19 mouse cellular contexts compared by ENCODE assay signal in the genomic region with DNA sequence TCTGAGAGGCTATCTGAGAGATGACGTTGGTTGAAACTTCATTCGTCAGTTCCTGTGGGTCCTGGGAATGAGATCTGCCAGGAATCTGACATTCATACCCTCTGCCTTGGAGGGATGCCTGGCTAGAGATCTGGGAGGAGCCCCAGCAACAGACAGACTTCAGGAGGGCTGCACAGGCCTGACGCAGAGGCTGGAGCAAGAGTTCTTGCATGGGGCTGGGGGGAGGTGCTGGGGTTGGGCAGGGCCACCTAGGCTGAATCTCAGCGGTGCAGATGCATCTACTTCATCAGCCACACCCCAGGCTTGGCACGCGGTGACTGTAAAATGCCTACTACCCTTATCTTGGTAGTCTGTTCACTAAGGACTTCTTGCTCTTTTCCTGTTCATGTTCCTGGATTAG. TPM values are rescaled to one million over a fixed set of nuclear protein-coding genes. Genes with fewer than 3 reads are reported as not detected.
DNase-seq lines count a peak whose midpoint lies in the region; ATAC-seq lines count a peak whose summit lies in the region.
"Had no signal": no experiment of that assay in that cellular context is flagged by ENCODE, and none has a peak within 500 bp of the region (broad histone marks: within the 10 kb centered on the region; RNA-seq: fewer than 3 reads in every experiment).

No protein-coding gene starts in this region.

- 23% methylated on average over 6 of the region's 6 CpGs for WGBS in heart, embryonic 12.5 days

- peaks cover 6% of the 10 kb centered on the region; the same call in 1 of the 2 replicates for H3K4me1 ChIP-seq in heart, embryonic 12.5 days (replicated peaks)
- H3K4me1 ChIP-seq: heart, embryonic 13.5 days; limb, embryonic 12.5 days had no signal

- no peak for ATAC-seq in heart, embryonic 12.5 days (ENCODE audit: insufficient number of reproducible peaks, low FRiP score)
- ATAC-seq in erythroblast, adult 5-6 weeks (replicated peaks; ENCODE audit: low FRiP score, poor library complexity, severe bottlenecking), result no peak
- ATAC-seq: liver, postnatal 0 days had no signal

- no peaks in the 10 kb centered on the region for H3K9me3 ChIP-seq in heart, embryonic 12.5 days (replicated peaks)
- H3K9me3 ChIP-seq: heart, embryonic 13.5 days; kidney, embryonic 15.5 days; limb, embryonic 12.5 days; stomach, embryonic 15.5 days had no signal

- no peak overlapping the region for H3K4me2 ChIP-seq in heart, embryonic 12.5 days
- H3K4me2 ChIP-seq: heart, embryonic 13.5 days; hindbrain, embryonic 14.5 days; kidney, embryonic 15.5 days; limb, embryonic 12.5 days; stomach, embryonic 15.5 days had no signal

- H3K4me3 ChIP-seq in heart, embryonic 12.5 days, result no peak overlapping the region
- H3K4me3 ChIP-seq: heart, embryonic 13.5 days; kidney, embryonic 15.5 days; limb, embryonic 12.5 days; stomach, embryonic 15.5 days had no signal

- H3K9ac ChIP-seq in heart, embryonic 12.5 days, result no peak overlapping the region
- H3K9ac ChIP-seq: heart, embryonic 13.5 days; hindbrain, embryonic 14.5 days; kidney, embryonic 15.5 days; limb, embryonic 12.5 days; liver, postnatal 0 days; stomach, embryonic 15.5 days had no signal

- H3K27me3 ChIP-seq in heart, embryonic 12.5 days (replicated peaks), result 0 out of 2 replicates have a peak, but pooled peaks cover 10% of the 10 kb centered on the region
- H3K27me3 ChIP-seq: kidney, embryonic 15.5 days; limb, embryonic 12.5 days; stomach, embryonic 15.5 days had no signal

- no peaks in the 10 kb centered on the region for H3K36me3 ChIP-seq in heart, embryonic 12.5 days
- H3K36me3 ChIP-seq: heart, embryonic 13.5 days; kidney, embryonic 15.5 days; limb, embryonic 12.5 days; stomach, embryonic 15.5 days had no signal

- H3K27ac ChIP-seq in heart, embryonic 12.5 days (ENCODE audit: poor library complexity, severe bottlenecking), result no peak overlapping the region
- H3K27ac ChIP-seq: heart, embryonic 13.5 days; hindbrain, embryonic 14.5 days; kidney, embryonic 15.5 days; limb, embryonic 12.5 days; stomach, embryonic 15.5 days had no signal

- peak; percentile 69 for DNase-seq in heart, postnatal 4 days
- peak; percentile 26 for DNase-seq in 416B (ENCODE audit: low read depth)
- peak; percentile 24 for DNase-seq in Muller cell, postnatal 12 days (ENCODE audit: inconsistent ontology term)
- peak; percentile 25 for DNase-seq in lung, postnatal 25 days (ENCODE audit: low spot score)
- no peak for DNase-seq in gastrocnemius, adult 18-20 months (ENCODE audit: low spot score)
- no peak for DNase-seq in liver
- DNase-seq: cerebellum, adult 2 months; liver, postnatal 0 days; right cerebral cortex, adult 18-20 months had no signal

RNA-seq across cellular contexts. Expression of a gene that starts 21.1 kb away (rescaled TPM):
- 1 to 10 TPM; 3.8 to 4.6 TPM for total RNA-seq in heart, postnatal 4 days (2021)
- 1.5 and 1.6 TPM in 2 replicates for polyA plus RNA-seq in heart, embryonic 12.5 days (2016; fragmentation: Nextera tagmentation; extraction: Ambion mirVana)
- total RNA-seq in erythroblast, adult 5-6 weeks (2015; ENCODE audit: low replicate concordance), result 2.3 and 2.7 TPM in 2 replicates
- 1.8 and 4.9 TPM in 2 replicates for total RNA-seq in erythroblast, adult 5-6 weeks (2017; ENCODE audit: low replicate concordance)
- total RNA-seq in gastrocnemius, adult 18-20 months (2021), result 1 to 10 TPM; 1.3 to 1.5 TPM

RNA-seq across cellular contexts. Expression of a gene that starts 46.8 kb away (rescaled TPM):
- total RNA-seq in heart, postnatal 4 days (2021), result not detected
- 0.42 TPM in 1 of 2 replicates, not detected in the other for polyA plus RNA-seq in heart, embryonic 12.5 days (2016; fragmentation: Nextera tagmentation; extraction: Ambion mirVana)
- total RNA-seq in erythroblast, adult 5-6 weeks (2015; ENCODE audit: low replicate concordance), result not detected in 2 replicates
- 0.60 TPM in 1 of 2 replicates, not detected in the other for total RNA-seq in erythroblast, adult 5-6 weeks (2017; ENCODE audit: low replicate concordance)
- total RNA-seq in gastrocnemius, adult 18-20 months (2021), result not detected
- polyA plus RNA-seq: heart, embryonic 13.5 days; liver, postnatal 0 days had no signal

RNA-seq across cellular contexts. Expression of a gene that starts 48.5 kb away (rescaled TPM):
- not detected for total RNA-seq in heart, postnatal 4 days (2021)
- polyA plus RNA-seq in heart, embryonic 12.5 days (2016; fragmentation: Nextera tagmentation; extraction: Ambion mirVana), result not detected in 2 replicates
- total RNA-seq in erythroblast, adult 5-6 weeks (2015; ENCODE audit: low replicate concordance), result not detected in 2 replicates
- 0.42 and 0.43 TPM in 2 replicates for total RNA-seq in erythroblast, adult 5-6 weeks (2017; ENCODE audit: low replicate concordance)
- not detected for total RNA-seq in gastrocnemius, adult 18-20 months (2021)
- total RNA-seq: layer of hippocampus, postnatal 10 days had no signal
- polyA plus RNA-seq: forebrain, embryonic 11.5 days; hindbrain, embryonic 14.5 days; limb, embryonic 12.5 days; liver, postnatal 0 days; neural tube, embryonic 14.5 days had no signal

Comparison
In these comparisons a context has a peak if more than half of its experiments do, and no peak if none do; other contexts are left out.
1. DNase-seq: peak in heart, postnatal 4 days (single experiment), 416B (single experiment), Muller cell, postnatal 12 days (single experiment) and lung, postnatal 25 days (single experiment); none in gastrocnemius, adult 18-20 months (single experiment) and liver (single experiment).